Mouse (Mus musculus): ENCODE results near the gene Bmpr2.

GRCm38 (mm10) chr1:59755298-59755697 is 7.9 kb upstream of the Bmpr2 start:
- no peak for TF ChIP-seq CTCF (IDR thresholded peaks at IDR 0.05; ENCODE audit: control insufficient read depth, insufficient read depth, insufficient read length)
- no peak for TF ChIP-seq MAX (IDR thresholded peaks at IDR 0.05)
- no peak for TF ChIP-seq USF1 (IDR thresholded peaks at IDR 0.05; ENCODE audit: low read depth)
- TF ChIP-seq MYOG (IDR thresholded peaks at IDR 0.05; ENCODE audit: control insufficient read depth, extremely low read depth, insufficient read length): no peak
- no peak for TF ChIP-seq FOSL1 (IDR thresholded peaks at IDR 0.05; ENCODE audit: insufficient read depth, low read length, poor library complexity, severe bottlenecking)
